In genomic region chr9:80441096-80441710, GRCm38 (mm10) we compare ENCODE assay signal across 18 mouse cellular contexts. TPM values are rescaled to one million over a fixed set of nuclear protein-coding genes. Genes with fewer than 3 reads are reported as not detected.
"Had no signal": no experiment of that assay in that cellular context is flagged by ENCODE, and none has a peak within 500 bp of the region (broad histone marks: within the 10 kb centered on the region; RNA-seq: fewer than 3 reads in every experiment).

No protein-coding gene starts in this region.

- H3K4me2 ChIP-seq: liver, embryonic 11.5 days; liver, embryonic 15.5 days; midbrain, embryonic 11.5 days; neural tube, embryonic 12.5 days had no signal

- H3K27me3 ChIP-seq: liver, embryonic 15.5 days; megakaryocyte, embryonic 14.5 days; neural tube, embryonic 12.5 days had no signal

- H3K9ac ChIP-seq: liver, embryonic 15.5 days; neural tube, embryonic 12.5 days had no signal

- H3K9me3 ChIP-seq: limb, embryonic 10.5 days; liver, embryonic 15.5 days; megakaryocyte, embryonic 14.5 days; neural tube, embryonic 12.5 days had no signal

- H3K4me1 ChIP-seq: limb, embryonic 10.5 days; liver, embryonic 15.5 days; megakaryocyte, embryonic 14.5 days; neural tube, embryonic 12.5 days had no signal

- DNase-seq: kidney, adult 8-10 months; kidney, postnatal 36 days; lung, adult 2 months; lung, postnatal 36 days had no signal

- H3K27ac ChIP-seq: layer of hippocampus, adult 2 months; limb, embryonic 10.5 days; liver, embryonic 15.5 days; neural tube, embryonic 12.5 days; stomach, postnatal 0 days had no signal

- H3K36me3 ChIP-seq: limb, embryonic 10.5 days; liver, embryonic 15.5 days; neural tube, embryonic 12.5 days had no signal

- H3K4me3 ChIP-seq: layer of hippocampus, adult 2 months; limb, embryonic 10.5 days; liver, embryonic 15.5 days; megakaryocyte, embryonic 14.5 days; neural tube, embryonic 12.5 days had no signal

- ATAC-seq: intestine, postnatal 0 days; lung, postnatal 0 days had no signal

RNA-seq across cellular contexts. Expression of gene Impg1, which starts 24.1 kb away (rescaled TPM):
- total RNA-seq: layer of hippocampus, adult 2 months; layer of hippocampus, postnatal 10 days; left cerebral cortex, postnatal 14 days; midbrain, postnatal 0 days had no signal
- polyA plus RNA-seq: kidney, embryonic 16.5 days; limb, embryonic 10.5 days; liver, embryonic 11.5 days; liver, embryonic 15.5 days; lung, adult 2 months; midbrain, embryonic 11.5 days; midbrain, postnatal 0 days; neural tube, embryonic 12.5 days had no signal
